Mouse (Mus musculus): ENCODE data around the gene Sh3glb2.

GRCm38 (mm10) chr2:30323111-30323510 lies 36.0 kb downstream of the Sh3glb2 start:
- TF ChIP-seq CTCF (IDR thresholded peaks at IDR 0.05) (no peak), EP300 (IDR thresholded peaks at IDR 0.05; ENCODE audit: insufficient read depth, low read depth, low read length) (no peak)

Measured in heart, adult 2 months (tissue).